8 mouse cellular contexts compared by ENCODE assay signal in genomic region chr2:25266720-25267119, GRCm38 (mm10). TPM values are rescaled to one million over a fixed set of nuclear protein-coding genes. Genes with fewer than 3 reads are reported as not detected.
DNase-seq lines count a peak whose midpoint lies in the region; ATAC-seq and TF ChIP-seq lines count a peak whose summit lies in the region.

No protein-coding gene starts in this region.

- H3K27ac ChIP-seq in hindbrain, embryonic 16.5 days (ENCODE audit: low read depth, low read length), result peak overlapping the region; percentile 73
- H3K27ac ChIP-seq in liver, embryonic 13.5 days, result peak overlapping the region; percentile 66
- peak overlapping the region; percentile 92 for H3K27ac ChIP-seq in stomach, postnatal 0 days (replicated peaks)

- no peak for TF ChIP-seq EP300 in stomach, postnatal 0 days (optimal IDR thresholded peaks at IDR 0.05)

- H3K27me3 ChIP-seq in hindbrain, embryonic 16.5 days (replicated peaks; ENCODE audit: control insufficient read depth, insufficient read depth, low read length), result no peaks in the 10 kb centered on the region; the same call in 1 of the 2 replicates
- 0 out of 2 replicates have a peak, but pooled peaks cover 10% of the 10 kb centered on the region for H3K27me3 ChIP-seq in liver, embryonic 13.5 days
- no peaks in the 10 kb centered on the region for H3K27me3 ChIP-seq in stomach, postnatal 0 days (ENCODE audit: control insufficient read depth, insufficient read depth, low read length)

- ATAC-seq in hindbrain, embryonic 16.5 days, result no peak
- no peak for ATAC-seq in liver, embryonic 13.5 days (ENCODE audit: low read depth)
- peak; percentile 25 for ATAC-seq in stomach, postnatal 0 days (ENCODE audit: low FRiP score, low TSS enrichment)

- WGBS in hindbrain, embryonic 16.5 days, result 25% methylated on average over 2 of the region's 2 CpGs
- 49% methylated on average over 2 of the region's 2 CpGs for WGBS in liver, embryonic 13.5 days (ENCODE audit: insufficient replicate concordance)
- WGBS in stomach, postnatal 0 days, result 16% methylated on average over 2 of the region's 2 CpGs

- no peaks in the 10 kb centered on the region for H3K9me3 ChIP-seq in hindbrain, embryonic 16.5 days (ENCODE audit: control insufficient read depth, low read length)
- H3K9me3 ChIP-seq in liver, embryonic 13.5 days (replicated peaks), result no peaks in the 10 kb centered on the region
- H3K9me3 ChIP-seq in stomach, postnatal 0 days (ENCODE audit: control insufficient read depth, low read length), result no peaks in the 10 kb centered on the region

- H3K4me2 ChIP-seq in hindbrain, embryonic 16.5 days (ENCODE audit: low read length), result peak overlapping the region; percentile 99
- H3K4me2 ChIP-seq in liver, embryonic 13.5 days, result peak overlapping the region; percentile 99
- peak overlapping the region; percentile 98 for H3K4me2 ChIP-seq in stomach, postnatal 0 days (replicated peaks; ENCODE audit: low read depth)

- TF ChIP-seq CTCF in stomach, postnatal 0 days (IDR thresholded peaks at IDR 0.05; ENCODE audit: low read depth), result no peak

- H3K4me1 ChIP-seq in hindbrain, embryonic 16.5 days (ENCODE audit: control insufficient read depth, insufficient read depth, low read depth, low read length), result peaks cover 56% of the 10 kb centered on the region
- H3K4me1 ChIP-seq in liver, embryonic 13.5 days (replicated peaks), result peaks cover 85% of the 10 kb centered on the region
- H3K4me1 ChIP-seq in stomach, postnatal 0 days (replicated peaks; ENCODE audit: control insufficient read depth, insufficient read depth), result peaks cover 11% of the 10 kb centered on the region

- H3K4me3 ChIP-seq in hindbrain, embryonic 16.5 days (ENCODE audit: low read length), result peak overlapping the region; percentile 20; the same call in 1 of the 2 replicates
- 0 out of 2 replicates have a peak overlapping the region, but pooled peaks have one; percentile 29 for H3K4me3 ChIP-seq in liver, embryonic 13.5 days (replicated peaks)
- H3K4me3 ChIP-seq in stomach, postnatal 0 days (ENCODE audit: low read depth, low read length), result peak overlapping the region; percentile 23

- peak; percentile 67 for DNase-seq in adrenal gland, postnatal 10 days
- DNase-seq in adrenal gland, postnatal 36 days, result no peak
- peak; percentile 46 for DNase-seq in urinary bladder, postnatal 14 days (ENCODE audit: low spot score)
- no peak for DNase-seq in urinary bladder, adult 18-20 months (ENCODE audit: low spot score in 2 of 2)
- no peak for DNase-seq in liver, embryonic 13.5 days
- peak; percentile 83 for DNase-seq in stomach, postnatal 0 days (ENCODE audit: low spot score)
- DNase-seq in frontal cortex, adult 2 months (ENCODE audit: extremely low spot score in 1 of 2, low spot score in 1 of 2), result no peak

- H3K36me3 ChIP-seq in hindbrain, embryonic 16.5 days (ENCODE audit: control insufficient read depth, insufficient read depth, low read length), result peaks cover 9% of the 10 kb centered on the region; the same call in 1 of the 2 replicates
- peaks cover 32% of the 10 kb centered on the region for H3K36me3 ChIP-seq in liver, embryonic 13.5 days
- H3K36me3 ChIP-seq in stomach, postnatal 0 days (ENCODE audit: control insufficient read depth, insufficient read depth, low read length), result no peaks in the 10 kb centered on the region; the same call in 1 of the 2 replicates

- peak overlapping the region; percentile 44 for H3K9ac ChIP-seq in hindbrain, embryonic 16.5 days (ENCODE audit: low read depth, low read length)
- H3K9ac ChIP-seq in liver, embryonic 13.5 days, result peak overlapping the region; percentile 37
- peak overlapping the region; percentile 83; the same call in 1 of the 2 replicates for H3K9ac ChIP-seq in stomach, postnatal 0 days (ENCODE audit: low read length)

RNA-seq across cellular contexts. Expression of gene Tprn, which starts 4.3 kb away (rescaled TPM):
- total RNA-seq in adrenal gland, postnatal 10 days (2021), result 10 to 100 TPM; 11.2 to 11.4 TPM
- 1 to 10 TPM; 8.7 to 9.2 TPM for total RNA-seq in adrenal gland, postnatal 36 days (2021)
- 20.3 TPM in 2 replicates for polyA plus RNA-seq in hindbrain, embryonic 16.5 days (2015; fragmentation: Nextera tagmentation; extraction: Ambion mirVana)
- polyA plus RNA-seq in liver, embryonic 13.5 days (2015; fragmentation: Nextera tagmentation; extraction: Ambion mirVana), result 5.6 and 6.1 TPM in 2 replicates
- 17.4 and 20.3 TPM in 2 replicates for polyA plus RNA-seq in stomach, postnatal 0 days (2015; fragmentation: Nextera tagmentation; extraction: Ambion mirVana)
- 13.5 and 18.9 TPM in 2 replicates for polyA plus RNA-seq in frontal cortex, adult 2 months (2012; rRNA removed)

RNA-seq across cellular contexts. Expression of gene Ssna1, which starts 5.5 kb away (rescaled TPM):
- 10 to 100 TPM; 48.0 to 52.2 TPM for total RNA-seq in adrenal gland, postnatal 10 days (2021)
- 10 to 100 TPM; 43.8 to 45.1 TPM for total RNA-seq in adrenal gland, postnatal 36 days (2021)
- 181 and 183 TPM in 2 replicates for polyA plus RNA-seq in hindbrain, embryonic 16.5 days (2015; fragmentation: Nextera tagmentation; extraction: Ambion mirVana)
- 158 and 162 TPM in 2 replicates for polyA plus RNA-seq in liver, embryonic 13.5 days (2015; fragmentation: Nextera tagmentation; extraction: Ambion mirVana)
- polyA plus RNA-seq in stomach, postnatal 0 days (2015; fragmentation: Nextera tagmentation; extraction: Ambion mirVana), result 149 and 162 TPM in 2 replicates
- polyA plus RNA-seq in frontal cortex, adult 2 months (2012; rRNA removed), result 75.4 and 86.0 TPM in 2 replicates

RNA-seq across cellular contexts. Expression of gene Anapc2, which starts 5.6 kb away (rescaled TPM):
- total RNA-seq in adrenal gland, postnatal 10 days (2021), result 10 to 100 TPM; 61.0 to 73.1 TPM
- 10 to 100 TPM; 76.5 to 81.3 TPM for total RNA-seq in adrenal gland, postnatal 36 days (2021)
- 137 and 147 TPM in 2 replicates for polyA plus RNA-seq in hindbrain, embryonic 16.5 days (2015; fragmentation: Nextera tagmentation; extraction: Ambion mirVana)
- 50.5 and 51.0 TPM in 2 replicates for polyA plus RNA-seq in liver, embryonic 13.5 days (2015; fragmentation: Nextera tagmentation; extraction: Ambion mirVana)
- polyA plus RNA-seq in stomach, postnatal 0 days (2015; fragmentation: Nextera tagmentation; extraction: Ambion mirVana), result 57.5 and 59.6 TPM in 2 replicates
- polyA plus RNA-seq in frontal cortex, adult 2 months (2012; rRNA removed), result 69.9 and 79.0 TPM in 2 replicates

RNA-seq across cellular contexts. Expression of gene Tmem203, which starts 11.5 kb away (rescaled TPM):
- 10 to 100 TPM; 27.7 to 31.0 TPM for total RNA-seq in adrenal gland, postnatal 10 days (2021)
- total RNA-seq in adrenal gland, postnatal 36 days (2021), result 10 to 100 TPM; 22.6 to 38.8 TPM
- polyA plus RNA-seq in hindbrain, embryonic 16.5 days (2015; fragmentation: Nextera tagmentation; extraction: Ambion mirVana), result 15.8 and 16.6 TPM in 2 replicates
- polyA plus RNA-seq in liver, embryonic 13.5 days (2015; fragmentation: Nextera tagmentation; extraction: Ambion mirVana), result 13.5 and 14.7 TPM in 2 replicates
- 38.2 and 39.7 TPM in 2 replicates for polyA plus RNA-seq in stomach, postnatal 0 days (2015; fragmentation: Nextera tagmentation; extraction: Ambion mirVana)
- 29.8 and 31.1 TPM in 2 replicates for polyA plus RNA-seq in frontal cortex, adult 2 months (2012; rRNA removed)

RNA-seq across cellular contexts. Expression of gene AL732309.1, which starts 20.1 kb away (rescaled TPM):
- 1 to 10 TPM; 2.3 to 3.3 TPM for total RNA-seq in adrenal gland, postnatal 10 days (2021)
- 1 to 10 TPM; 4.1 to 4.8 TPM for total RNA-seq in adrenal gland, postnatal 36 days (2021)
- 4.2 and 5.1 TPM in 2 replicates for polyA plus RNA-seq in hindbrain, embryonic 16.5 days (2015; fragmentation: Nextera tagmentation; extraction: Ambion mirVana)
- polyA plus RNA-seq in liver, embryonic 13.5 days (2015; fragmentation: Nextera tagmentation; extraction: Ambion mirVana), result 2.1 and 2.7 TPM in 2 replicates
- polyA plus RNA-seq in stomach, postnatal 0 days (2015; fragmentation: Nextera tagmentation; extraction: Ambion mirVana), result 12.8 and 16.6 TPM in 2 replicates
- 15.8 and 16.4 TPM in 2 replicates for polyA plus RNA-seq in frontal cortex, adult 2 months (2012; rRNA removed)

Comparison
In these comparisons a context has a peak if more than half of its experiments do, and no peak if none do; other contexts are left out.
1. DNase-seq: peak in adrenal gland, postnatal 10 days (single experiment), urinary bladder, postnatal 14 days (single experiment) and stomach, postnatal 0 days (single experiment); none in adrenal gland, postnatal 36 days (0 of 2), urinary bladder, adult 18-20 months (0 of 2), liver, embryonic 13.5 days (single experiment) and frontal cortex, adult 2 months (0 of 2).
2. Peak in every context shown above with its lines, with median percentiles within 50 percentile points of each other: H3K27ac ChIP-seq, H3K4me2 ChIP-seq, H3K4me3 ChIP-seq and H3K9ac ChIP-seq.